Mouse (Mus musculus): ENCODE results near the gene Kirrel3.

The Kirrel3 gene

GRCm38 (mm10) chr9:34983513-34984462 is 498.1 kb downstream of the Kirrel3 start:
- DNase-seq (ENCODE audit: low spot score) = peak; percentile 82

- DNase-seq (ENCODE audit: low spot score) = no peak
Measured at GRCm38 (mm10) chr9:34986156-34986555, 500.5 kb downstream of the Kirrel3 start.

- DNase-seq (ENCODE audit: low spot score) = no peak
Measured at GRCm38 (mm10) chr9:34987422-34988148, 501.9 kb downstream of the Kirrel3 start.

- DNase-seq (ENCODE audit: low spot score) = no peak
Measured at GRCm38 (mm10) chr9:34988683-34989082, 503.0 kb downstream of the Kirrel3 start.

- DNase-seq (ENCODE audit: low spot score) = no peak
Measured at GRCm38 (mm10) chr9:34992201-34992600, 506.5 kb downstream of the Kirrel3 start.

GRCm38 (mm10) chr9:34993467-34994211 is 507.9 kb downstream of the Kirrel3 start:
- DNase-seq (ENCODE audit: low spot score) = no peak

- no peak for DNase-seq (ENCODE audit: low spot score)
Measured at GRCm38 (mm10) chr9:34995078-34995477, 509.4 kb downstream of the Kirrel3 start.

- peak; percentile 14 for DNase-seq (ENCODE audit: low spot score)
Measured at GRCm38 (mm10) chr9:34995660-34996378, 510.1 kb downstream of the Kirrel3 start.

GRCm38 (mm10) chr9:34997880-34998865 is 512.5 kb downstream of the Kirrel3 start:
- DNase-seq (ENCODE audit: low spot score) = peak; percentile 20

GRCm38 (mm10) chr9:35004113-35004512 is 518.4 kb downstream of the Kirrel3 start:
- no peak for DNase-seq (ENCODE audit: low spot score)

GRCm38 (mm10) chr9:35007697-35008341 is 522.1 kb downstream of the Kirrel3 start:
- DNase-seq (ENCODE audit: low spot score) = no peak

- DNase-seq (ENCODE audit: low spot score) = no peak
Measured at GRCm38 (mm10) chr9:35016762-35017161, 531.1 kb downstream of the Kirrel3 start.

GRCm38 (mm10) chr9:35017563-35017962 is 531.9 kb downstream of the Kirrel3 start:
- peak; percentile 26 for DNase-seq (ENCODE audit: low spot score)

GRCm38 (mm10) chr9:35018056-35018455 is 532.4 kb downstream of the Kirrel3 start:
- DNase-seq (ENCODE audit: low spot score) = no peak

- DNase-seq (ENCODE audit: low spot score) = peak; percentile 84
Measured at GRCm38 (mm10) chr9:35019372-35019771, 533.7 kb downstream of the Kirrel3 start.

GRCm38 (mm10) chr9:35020015-35020653 is 534.4 kb downstream of the Kirrel3 start:
- no peak for DNase-seq (ENCODE audit: low spot score)

- DNase-seq (ENCODE audit: low spot score) = no peak
Measured at GRCm38 (mm10) chr9:35021744-35022143, 536.0 kb downstream of the Kirrel3 start.

GRCm38 (mm10) chr9:35024591-35025496 is 539.1 kb downstream of the Kirrel3 start:
- DNase-seq (ENCODE audit: low spot score) = peak; percentile 27
